ENCODE assay signal across 8 mouse cellular contexts in genomic region chr5:86803962-86804940, GRCm38 (mm10). TPM values are rescaled to one million over a fixed set of nuclear protein-coding genes. Genes with fewer than 3 reads are reported as not detected.
A peak's percentile ranks its signal among the peaks of the same experiment; 100 is the strongest.
DNase-seq lines count a peak whose midpoint lies in the region; ATAC-seq and TF ChIP-seq lines count a peak whose summit lies in the region.

Gene Ythdc1, plus strand, starts transcription at chr5:86804221.

- dilution Hi-C loops in CH12.LX (cut with MboI; ENCODE audit: extremely low pct_ligation_motif_present, extremely low pct_unique_long_range_greater_than_20kb, low sequenced_read_pairs) = no loop called here

- peak within 1 kb of the TSS; percentile 68 for H3K4me2 ChIP-seq in CH12.LX (ENCODE audit: insufficient read depth, low read depth, poor library complexity, severe bottlenecking)
- H3K4me2 ChIP-seq in forebrain, embryonic 11.5 days (ENCODE audit: low read depth, low read length, severe bottlenecking) = peak within 1 kb of the TSS; percentile 59
- H3K4me2 ChIP-seq in heart, embryonic 16.5 days (ENCODE audit: low read depth, low read length) = peak within 1 kb of the TSS; percentile 83
- H3K4me2 ChIP-seq in liver, embryonic 15.5 days = peak within 1 kb of the TSS; percentile 70
- peak within 1 kb of the TSS; percentile 75 for H3K4me2 ChIP-seq in neural tube, embryonic 12.5 days (replicated peaks)

- H3K36me3 ChIP-seq in CH12.LX (replicated peaks in 1 of 2; ENCODE audit: control insufficient read depth in 1 of 2, insufficient read depth in 1 of 2, low read length in 1 of 2) = peaks cover 0 to 10% of the 10 kb centered on the region in 2 experiments
- H3K36me3 ChIP-seq in forebrain, embryonic 11.5 days (ENCODE audit: control insufficient read depth, insufficient read depth, low read length) = no peaks in the 10 kb centered on the region
- no peaks in the 10 kb centered on the region for H3K36me3 ChIP-seq in heart, embryonic 16.5 days (ENCODE audit: control insufficient read depth, insufficient read depth)
- peaks cover 4% of the 10 kb centered on the region; the same call in 1 of the 2 replicates for H3K36me3 ChIP-seq in liver, embryonic 15.5 days (replicated peaks)
- no peaks in the 10 kb centered on the region for H3K36me3 ChIP-seq in neural tube, embryonic 12.5 days

- TF ChIP-seq CTCF in CH12.LX (conservative IDR thresholded peaks at IDR 0.05 in 1 of 2, IDR thresholded peaks at IDR 0.05 in 1 of 2; ENCODE audit: low read depth in 2 of 2, low read length in 2 of 2) = no peak

- no peak for TF ChIP-seq EP300 in CH12.LX (IDR thresholded peaks at IDR 0.05; ENCODE audit: low read length)

- H3K4me3 ChIP-seq in CH12.LX (replicated peaks in 1 of 3; ENCODE audit: low read depth in 2 of 3, low read length in 2 of 3, poor library complexity in 1 of 3) = peak within 1 kb of the TSS; percentile 90 to 92 (median 92)
- H3K4me3 ChIP-seq in forebrain, embryonic 11.5 days (ENCODE audit: low read depth, low read length) = peak within 1 kb of the TSS; percentile 91
- peak within 1 kb of the TSS; percentile 91 for H3K4me3 ChIP-seq in heart, embryonic 16.5 days (ENCODE audit: low read length)
- peak within 1 kb of the TSS; percentile 97 for H3K4me3 ChIP-seq in liver, embryonic 15.5 days (replicated peaks)
- peak within 1 kb of the TSS; percentile 87 for H3K4me3 ChIP-seq in neural tube, embryonic 12.5 days

- in situ Hi-C loops in CH12.LX (cut with MboI; ENCODE audit: low pct_ligation_motif_present, low pct_unique_long_range_greater_than_20kb, low sequenced_read_pairs) = no loop called here

- peaks cover 0 to 27% of the 10 kb centered on the region in 2 experiments; a peak in 3 of 4 replicates for H3K4me1 ChIP-seq in CH12.LX (ENCODE audit: control insufficient read depth in 1 of 2, insufficient read depth in 2 of 2)
- H3K4me1 ChIP-seq in forebrain, embryonic 11.5 days (replicated peaks; ENCODE audit: control insufficient read depth, insufficient read depth, low read length) = no peaks in the 10 kb centered on the region
- peaks cover 9% of the 10 kb centered on the region for H3K4me1 ChIP-seq in heart, embryonic 16.5 days (ENCODE audit: control insufficient read depth, insufficient read depth, low read length)
- H3K4me1 ChIP-seq in liver, embryonic 15.5 days (replicated peaks) = peaks cover 22% of the 10 kb centered on the region
- no peaks in the 10 kb centered on the region; the same call in 1 of the 2 replicates for H3K4me1 ChIP-seq in neural tube, embryonic 12.5 days

- peaks cover 38% of the 10 kb centered on the region for H3K79me2 ChIP-seq in CH12.LX (replicated peaks; ENCODE audit: control insufficient read depth, extremely low read depth, insufficient read depth, poor library complexity, severe bottlenecking)

- no peaks in the 10 kb centered on the region for H3K27me3 ChIP-seq in CH12.LX (replicated peaks)
- H3K27me3 ChIP-seq in forebrain, embryonic 11.5 days (ENCODE audit: control insufficient read depth, insufficient read depth, low read length) = no peaks in the 10 kb centered on the region
- H3K27me3 ChIP-seq in heart, embryonic 16.5 days (ENCODE audit: control insufficient read depth, insufficient read depth, low read length) = no peaks in the 10 kb centered on the region
- no peaks in the 10 kb centered on the region for H3K27me3 ChIP-seq in liver, embryonic 15.5 days
- H3K27me3 ChIP-seq in neural tube, embryonic 12.5 days (replicated peaks) = no peaks in the 10 kb centered on the region

- under 1% methylated on average over 108 of the region's 111 CpGs for WGBS in forebrain, embryonic 11.5 days
- under 1% methylated on average over 110 of the region's 111 CpGs for WGBS in heart, embryonic 16.5 days
- under 1% methylated on average over 107 of the region's 111 CpGs for WGBS in liver, embryonic 15.5 days (ENCODE audit: insufficient replicate concordance)
- WGBS in neural tube, embryonic 12.5 days = under 1% methylated on average over 101 of the region's 111 CpGs

- no peaks in the 10 kb centered on the region for H3K9me3 ChIP-seq in CH12.LX (replicated peaks; ENCODE audit: low read length)
- no peaks in the 10 kb centered on the region for H3K9me3 ChIP-seq in forebrain, embryonic 11.5 days (ENCODE audit: control insufficient read depth, low read length)
- no peaks in the 10 kb centered on the region for H3K9me3 ChIP-seq in heart, embryonic 16.5 days (replicated peaks; ENCODE audit: control insufficient read depth, low read length)
- no peaks in the 10 kb centered on the region for H3K9me3 ChIP-seq in liver, embryonic 15.5 days (replicated peaks)
- H3K9me3 ChIP-seq in neural tube, embryonic 12.5 days = no peaks in the 10 kb centered on the region

- peak; percentile 95 for DNase-seq in CH12.LX (ENCODE audit: extremely low read depth)
- DNase-seq in c-Kit-positive CD71-positive TER-119-negative erythroid progenitor cells, embryonic 14.5 days (ENCODE audit: low read depth) = peak; percentile 90
- DNase-seq in forebrain, embryonic 11.5 days (ENCODE audit: low spot score) = peak; percentile 98
- peak; percentile 96 to 97 for DNase-seq in kidney, postnatal 36 days
- DNase-seq in telencephalon, adult 2 months (ENCODE audit: low read depth, low spot score) = peak; percentile 97

- peak within 1 kb of the TSS; percentile 100 for H3K9ac ChIP-seq in CH12.LX (ENCODE audit: insufficient read depth, low read depth)
- H3K9ac ChIP-seq in forebrain, embryonic 11.5 days (ENCODE audit: low read length) = peak within 1 kb of the TSS; percentile 98
- H3K9ac ChIP-seq in heart, embryonic 16.5 days (ENCODE audit: low read length) = peak within 1 kb of the TSS; percentile 99
- peak within 1 kb of the TSS; percentile 96 for H3K9ac ChIP-seq in liver, embryonic 15.5 days
- H3K9ac ChIP-seq in neural tube, embryonic 12.5 days = peak within 1 kb of the TSS; percentile 99

- peak; percentile 99 for ATAC-seq in forebrain, embryonic 11.5 days (replicated peaks; ENCODE audit: low FRiP score)
- ATAC-seq in heart, embryonic 16.5 days (replicated peaks; ENCODE audit: extremely low read depth, insufficient read depth, low FRiP score) = peak; percentile 99
- ATAC-seq in liver, embryonic 15.5 days (ENCODE audit: insufficient read depth) = peak; percentile 99
- ATAC-seq in neural tube, embryonic 12.5 days (ENCODE audit: low FRiP score, low read depth) = peak; percentile 100

- TF ChIP-seq POLR2A in CH12.LX (IDR thresholded peaks at IDR 0.05; ENCODE audit: low read depth, low read length) = peak; percentile 92

- TF ChIP-seq RAD21 in CH12.LX (IDR thresholded peaks at IDR 0.05; ENCODE audit: low read depth, low read length) = no peak

- peak within 1 kb of the TSS; percentile 93 for H3K27ac ChIP-seq in CH12.LX (ENCODE audit: insufficient read depth, low read depth)
- peak within 1 kb of the TSS; percentile 95 for H3K27ac ChIP-seq in forebrain, embryonic 11.5 days (ENCODE audit: low read depth, low read length)
- peak within 1 kb of the TSS; percentile 100 for H3K27ac ChIP-seq in heart, embryonic 16.5 days (ENCODE audit: low read length)
- peak within 1 kb of the TSS; percentile 100 for H3K27ac ChIP-seq in liver, embryonic 15.5 days (replicated peaks)
- peak within 1 kb of the TSS; percentile 98 for H3K27ac ChIP-seq in neural tube, embryonic 12.5 days

TF ChIP-seq in CH12.LX, 34 proteins besides CTCF, POLR2A, EP300 and RAD21 (continues in another document):
- TF ChIP-seq JUND (conservative IDR thresholded peaks at IDR 0.05; ENCODE audit: low read depth, low read length) (no peak), IRF4 (IDR thresholded peaks at IDR 0.05; ENCODE audit: low read depth, low read length) (no peak), CHD2 (IDR thresholded peaks at IDR 0.05; ENCODE audit: low read length) (peak; percentile 89), MAZ (IDR thresholded peaks at IDR 0.05; ENCODE audit: low read depth, low read length) (no peak), SIN3A (IDR thresholded peaks at IDR 0.05; ENCODE audit: low read length) (no peak; the same call in 1 of the 2 replicates), ZMIZ1 (IDR thresholded peaks at IDR 0.05; ENCODE audit: low read depth, low read length) (peak; percentile 87), HCFC1 (IDR thresholded peaks at IDR 0.05; ENCODE audit: low read depth, low read length) (peak; percentile 82), USF1 (IDR thresholded peaks at IDR 0.05; ENCODE audit: low read depth, low read length) (no peak), NRF1 (IDR thresholded peaks at IDR 0.05; ENCODE audit: low read depth, low read length) (peak; percentile 67), ZC3H11A (IDR thresholded peaks at IDR 0.05; ENCODE audit: low read depth, low read length) (no peak), NELFE (IDR thresholded peaks at IDR 0.05; ENCODE audit: low read depth, low read length) (peak; percentile 86), USF2 (conservative IDR thresholded peaks at IDR 0.05; ENCODE audit: low read depth, low read length) (no peak), TCF12 (IDR thresholded peaks at IDR 0.05; ENCODE audit: low read depth, low read length) (peak; percentile 69), MAFK (IDR thresholded peaks at IDR 0.05; ENCODE audit: insufficient replicate concordance, low read length) (no peak), MYC (IDR thresholded peaks at IDR 0.05; ENCODE audit: low read depth, low read length) (no peak), TBP (conservative IDR thresholded peaks at IDR 0.05; ENCODE audit: low read depth, low read length) (peak; percentile 63; the same call in 1 of the 2 replicates), KAT2A (IDR thresholded peaks at IDR 0.05; ENCODE audit: insufficient replicate concordance, low read length) (peak; percentile 57; the same call in 1 of the 2 replicates), BHLHE40 (IDR thresholded peaks at IDR 0.05; ENCODE audit: low read depth, low read length) (peak; percentile 17; the same call in 1 of the 2 replicates), MXI1 (IDR thresholded peaks at IDR 0.05; ENCODE audit: low read depth, low read length) (no peak), ETS1 (conservative IDR thresholded peaks at IDR 0.05; ENCODE audit: low read depth, low read length) (no peak), E2F4 (IDR thresholded peaks at IDR 0.05; ENCODE audit: insufficient replicate concordance, low read depth, low read length) (0 out of 2 replicates have a peak, but pooled peaks have one; percentile 64), ZNF384 (IDR thresholded peaks at IDR 0.05; ENCODE audit: low read depth, low read length) (no peak), POLR2AphosphoS2 (IDR thresholded peaks at IDR 0.05; ENCODE audit: low read depth, low read length) (peak; percentile 64; the same call in 1 of the 2 replicates)

RNA-seq across cellular contexts. Expression of gene Ythdc1, which starts in this region (rescaled TPM):
- total RNA-seq in CH12.LX (2012; rRNA removed) (40.0 and 47.8 TPM in 2 replicates), CH12.LX (2014; rRNA removed) (64.9 and 69.4 TPM in 2 replicates)
- 116 and 118 TPM in 2 replicates for polyA plus RNA-seq in CH12.LX (2012; ENCODE audit: insufficient read length, low read depth)
- 51.2 and 57.9 TPM in 2 replicates for polyA plus RNA-seq in forebrain, embryonic 11.5 days (2014; fragmentation: Nextera tagmentation; extraction: Ambion mirVana)
- 25.2 and 25.5 TPM in 2 replicates for polyA plus RNA-seq in heart, embryonic 16.5 days (2015; fragmentation: Nextera tagmentation; extraction: Ambion mirVana)
- 12.4 and 13.0 TPM in 2 replicates for polyA plus RNA-seq in liver, embryonic 15.5 days (2015; fragmentation: Nextera tagmentation; extraction: Ambion mirVana)
- polyA plus RNA-seq in neural tube, embryonic 12.5 days (2016; fragmentation: Nextera tagmentation; extraction: Ambion mirVana) = 49.0 and 50.6 TPM in 2 replicates

Comparison
In these comparisons a context has a peak if more than half of its experiments do, and no peak if none do; other contexts are left out.
1. Peak in every context shown above with its lines: DNase-seq, ATAC-seq, H3K4me3 ChIP-seq and H3K27ac ChIP-seq.